Mouse (Mus musculus) WW6 (cell line): ENCODE data around the gene Macrod2.

Experiments
- DNase-seq: peaks from one replicate; pipeline ENCODE4 v3.0.0-alpha.2; 2013; ENCODE audit warnings: low read depth, low spot score

The Macrod2 gene

DNA sequence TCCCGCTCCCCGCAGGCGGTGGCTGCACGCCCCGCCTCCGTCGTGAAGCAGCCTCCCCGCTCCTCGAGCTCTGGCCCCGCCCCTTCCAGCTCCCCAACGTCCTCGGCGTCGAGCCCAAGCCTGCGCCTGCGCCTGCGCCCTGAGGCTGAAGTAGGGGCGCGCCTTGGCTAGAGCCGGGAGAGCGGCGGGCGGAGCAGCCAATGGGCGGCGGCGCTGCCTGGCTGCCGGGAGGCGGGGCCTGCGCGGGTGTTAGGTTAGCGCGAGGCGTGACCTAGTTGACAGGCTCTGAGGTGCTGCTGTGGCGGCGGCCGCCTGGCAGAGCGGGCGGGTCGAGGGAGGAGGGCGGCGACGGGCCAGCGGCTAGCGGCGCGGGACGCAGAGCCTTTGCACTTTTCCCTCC lies at the start of gene Macrod2:
TSS of gene Macrod2 (plus strand) at position 131 of the 400 bp plus-strand sequence.
- DNase-seq, result peak; percentile 91

- DNase-seq, result peak; percentile 9
Measured at GRCm38 (mm10) chr2:140359905-140360304, 35.2 kb upstream of the Macrod2 start.

DNA sequence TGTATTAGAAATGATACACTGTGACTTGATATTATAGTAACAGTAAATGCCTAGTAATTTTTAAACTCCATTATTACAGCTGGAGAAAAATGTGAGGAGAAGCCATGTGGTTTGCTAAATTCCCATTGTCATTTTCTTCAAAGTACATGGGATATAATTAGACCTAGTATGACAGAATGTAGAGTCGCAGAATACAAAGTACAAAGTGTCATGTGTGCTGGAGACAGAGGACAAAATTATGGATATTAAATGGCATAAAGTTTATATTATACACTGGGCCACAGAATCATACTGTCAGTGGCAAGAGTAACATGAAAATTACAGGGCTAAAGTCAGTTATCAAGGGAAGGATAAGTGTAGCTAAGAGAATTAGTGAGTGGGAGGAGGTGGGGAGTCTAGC lies 30.3 kb upstream of the Macrod2 start:
- no peak for DNase-seq

GRCm38 (mm10) chr2:140389525-140389924 lies 5.6 kb upstream of the Macrod2 start, which contains the start of gene Sel1l2:
Sel1l2 (minus strand) TSS chr2:140389706.
- no peak for DNase-seq

GRCm38 (mm10) chr2:140395744-140396231 lies 679 bp downstream of the Macrod2 start:
- DNase-seq, result peak; percentile 13

- no peak for DNase-seq
Measured at GRCm38 (mm10) chr2:140425844-140426243, 30.7 kb downstream of the Macrod2 start.

GRCm38 (mm10) chr2:140427283-140427682 lies 32.2 kb downstream of the Macrod2 start:
- peak; percentile 3 for DNase-seq

DNA sequence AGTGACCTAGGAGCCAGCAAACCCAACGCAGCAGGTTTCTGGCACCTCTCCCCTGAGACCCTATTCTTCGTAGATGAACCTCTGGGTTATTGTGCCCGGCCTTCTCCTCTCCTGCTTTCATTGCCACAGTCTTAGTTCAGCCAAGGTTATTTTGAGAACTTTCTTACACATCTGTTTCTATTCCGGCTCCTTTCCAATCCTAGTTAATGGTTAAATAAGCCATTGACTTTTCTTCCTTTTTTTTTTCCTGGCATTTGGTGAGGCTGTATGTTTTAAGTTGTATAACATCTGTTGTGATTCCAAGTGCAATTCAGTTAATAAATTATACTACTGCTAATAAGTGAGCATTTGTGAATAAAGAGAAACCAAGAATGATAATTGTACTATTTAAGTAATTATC lies 44.0 kb downstream of the Macrod2 start:
- DNase-seq, result no peak

DNA sequence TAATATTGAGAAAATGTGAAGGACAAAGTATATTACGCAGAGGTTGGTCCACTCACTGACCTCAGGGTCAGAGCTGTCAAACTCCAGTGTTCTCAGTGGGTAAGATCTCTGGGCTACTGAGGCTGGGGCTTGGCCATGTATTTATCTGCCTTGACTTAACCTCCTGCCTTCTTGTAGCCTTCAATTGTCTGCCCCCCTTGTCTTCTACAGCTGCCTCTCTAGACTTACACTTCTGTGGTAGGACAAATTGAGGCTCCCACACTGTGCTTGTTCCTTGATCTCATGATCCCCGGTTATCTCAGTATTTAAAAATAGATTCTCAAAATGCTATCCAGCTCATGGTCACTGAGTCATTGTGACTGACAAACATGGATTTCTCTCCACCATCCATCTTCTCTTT lies 53.5 kb downstream of the Macrod2 start:
- DNase-seq, result no peak

DNA sequence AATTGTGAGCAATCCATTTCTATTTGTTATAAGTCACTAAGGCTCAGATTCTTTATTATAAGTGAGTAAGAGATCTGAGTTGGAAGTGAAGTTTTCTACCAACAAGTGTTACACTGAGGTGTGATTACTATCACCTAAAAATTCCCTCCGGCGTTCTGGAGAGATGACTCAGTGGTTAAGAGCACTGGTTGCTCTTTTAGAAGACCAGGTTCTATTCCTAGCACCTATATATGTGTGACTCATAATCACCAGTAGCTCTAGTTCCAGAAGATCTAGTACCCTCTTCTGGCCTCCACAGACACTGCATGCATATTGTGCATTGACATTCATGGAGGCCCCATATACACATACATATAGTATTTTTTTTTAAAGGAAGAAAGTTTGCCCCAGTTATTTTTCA lies 80.7 kb downstream of the Macrod2 start:
- no peak for DNase-seq

- DNase-seq, result no peak
Measured at GRCm38 (mm10) chr2:140476891-140477290, 81.8 kb downstream of the Macrod2 start.

DNA sequence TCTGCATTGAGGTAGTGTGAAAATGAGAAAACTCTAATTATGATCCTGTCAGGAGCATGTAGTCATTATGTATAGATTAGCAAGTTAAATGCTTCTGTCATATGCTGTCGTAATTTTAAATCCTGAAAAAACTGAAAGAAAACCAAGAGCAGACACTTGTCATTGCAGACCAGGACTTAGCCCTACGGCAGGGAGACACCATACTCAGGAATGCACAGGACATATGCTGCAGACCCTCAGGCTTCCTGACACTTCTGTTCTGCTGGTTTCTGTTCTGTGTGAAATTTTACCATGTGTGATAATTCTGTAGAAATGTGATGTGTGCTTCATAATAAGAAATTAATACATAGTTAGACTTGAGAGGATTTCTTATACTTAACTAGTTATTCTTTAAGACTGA lies 87.5 kb downstream of the Macrod2 start:
- no peak for DNase-seq

GRCm38 (mm10) chr2:140497688-140498087 lies 102.6 kb downstream of the Macrod2 start:
- no peak for DNase-seq

- DNase-seq, result no peak
Measured at GRCm38 (mm10) chr2:140500951-140501350, 105.8 kb downstream of the Macrod2 start.

DNA sequence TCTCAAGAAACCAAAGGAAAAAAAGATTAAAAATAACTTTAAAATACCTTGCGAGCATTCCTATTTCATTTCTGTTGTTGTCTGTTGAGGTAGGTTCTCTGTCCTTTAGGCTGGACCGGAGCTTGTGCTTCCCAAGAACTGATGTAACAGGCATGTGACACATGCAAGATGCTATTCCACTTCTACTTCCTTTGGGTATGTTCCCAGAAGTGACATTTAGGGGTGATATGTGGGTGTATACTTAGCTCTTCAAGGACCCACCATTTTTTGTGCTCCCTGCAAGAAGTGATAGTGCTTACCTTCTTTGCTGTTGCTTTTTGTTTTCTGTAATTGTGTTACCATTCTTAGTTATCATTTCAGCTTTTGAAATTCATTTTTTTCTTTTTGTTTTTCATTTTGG lies 126.4 kb downstream of the Macrod2 start:
- no peak for DNase-seq

GRCm38 (mm10) chr2:140530214-140530613 lies 135.1 kb downstream of the Macrod2 start:
- DNase-seq, result no peak

DNA sequence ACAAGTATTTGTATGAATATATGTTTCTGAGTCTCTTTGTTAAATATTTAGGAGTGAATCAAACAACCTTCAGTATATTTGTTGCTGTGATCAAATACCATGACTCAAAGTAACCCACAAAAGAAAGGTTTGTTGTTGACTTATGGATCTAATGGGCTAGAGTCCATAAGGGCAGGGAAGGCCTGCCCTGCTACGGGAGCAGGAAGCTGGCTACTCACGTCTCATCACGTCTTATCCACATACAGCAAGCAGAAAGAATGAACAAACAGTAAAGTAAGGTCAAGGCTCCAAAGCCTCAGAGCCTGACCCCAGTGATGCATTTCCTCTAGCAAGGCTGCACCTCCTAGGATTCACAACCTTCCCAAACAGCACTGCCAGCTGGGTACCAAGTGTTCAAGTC lies 136.9 kb downstream of the Macrod2 start:
- DNase-seq, result no peak

DNA sequence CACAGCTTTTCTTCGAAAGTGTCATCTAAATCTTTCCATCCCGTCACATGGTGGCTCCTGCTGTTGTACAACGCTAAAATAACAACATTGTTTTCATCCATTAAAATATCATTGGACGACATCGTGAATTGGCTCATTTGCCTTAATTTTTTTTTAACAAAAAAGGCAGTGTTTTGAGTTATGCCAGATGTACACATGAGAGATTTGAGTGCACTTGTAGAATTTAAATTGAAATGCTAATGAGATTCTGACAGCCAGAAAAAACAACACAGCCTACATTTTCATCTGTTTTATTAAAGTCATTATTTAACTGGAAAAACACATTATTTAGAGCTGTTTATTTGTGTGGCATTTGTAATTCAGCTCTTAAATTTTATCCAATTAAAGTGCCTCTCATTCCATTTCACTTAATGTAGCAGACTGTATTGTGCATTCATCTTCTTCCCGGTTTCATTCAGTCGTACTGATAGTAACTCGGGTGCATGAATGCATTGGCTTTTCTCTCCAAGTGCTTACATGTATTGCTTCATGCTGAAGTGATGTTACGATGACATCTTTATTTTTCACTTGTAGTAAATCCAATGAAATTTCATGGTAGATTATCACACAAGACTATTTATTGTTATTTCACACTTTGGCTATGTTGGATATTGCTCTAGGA lies 137.9 kb downstream of the Macrod2 start:
- DNase-seq, result no peak

GRCm38 (mm10) chr2:140533621-140534020 lies 138.5 kb downstream of the Macrod2 start:
- no peak for DNase-seq

DNA sequence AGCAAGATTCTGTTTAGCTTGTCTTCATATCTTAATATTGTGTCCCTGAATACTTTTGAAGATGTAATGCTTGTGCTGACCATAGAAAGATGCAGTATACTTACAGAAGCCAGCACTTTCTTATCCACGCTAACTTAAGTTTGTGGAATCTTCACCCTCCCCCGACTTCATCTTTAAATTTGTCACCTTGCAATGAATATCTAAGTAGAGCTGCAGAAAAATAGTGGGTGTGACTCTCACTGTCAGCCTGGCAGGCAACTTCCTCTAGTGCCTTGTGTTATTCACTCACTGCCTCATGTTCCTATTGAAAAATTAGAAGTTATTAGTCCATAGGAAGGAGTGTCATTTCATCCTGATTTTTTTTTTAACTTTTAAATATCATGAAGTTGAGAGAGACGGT lies 139.5 kb downstream of the Macrod2 start:
- no peak for DNase-seq

- no peak for DNase-seq
Measured at GRCm38 (mm10) chr2:140535832-140536571, 140.9 kb downstream of the Macrod2 start.

- DNase-seq, result no peak
Measured at GRCm38 (mm10) chr2:140549286-140549685, 154.2 kb downstream of the Macrod2 start.

- DNase-seq, result no peak
Measured at GRCm38 (mm10) chr2:140561426-140561825, 166.3 kb downstream of the Macrod2 start.
